Mouse (Mus musculus) embryo, embryonic 10.5 days (tissue): ENCODE measurements at regions not wholly inside any gene's neighbourhood (a gene's known extent, or its start where the extent isn't known, plus 50 kb on each side); places are given as distances from the start of the nearest gene placed in this dataset.

ENCODE experiments used
- DNase-seq: peaks from one replicate; pipeline ENCODE4 v3.0.0-alpha.2; 2015; ENCODE audit warnings: low spot score

GRCm38 (mm10) chr7:134436917-134437316 is 51.5 kb upstream of the D7Ertd443e start:
- no peak for DNase-seq

DNA sequence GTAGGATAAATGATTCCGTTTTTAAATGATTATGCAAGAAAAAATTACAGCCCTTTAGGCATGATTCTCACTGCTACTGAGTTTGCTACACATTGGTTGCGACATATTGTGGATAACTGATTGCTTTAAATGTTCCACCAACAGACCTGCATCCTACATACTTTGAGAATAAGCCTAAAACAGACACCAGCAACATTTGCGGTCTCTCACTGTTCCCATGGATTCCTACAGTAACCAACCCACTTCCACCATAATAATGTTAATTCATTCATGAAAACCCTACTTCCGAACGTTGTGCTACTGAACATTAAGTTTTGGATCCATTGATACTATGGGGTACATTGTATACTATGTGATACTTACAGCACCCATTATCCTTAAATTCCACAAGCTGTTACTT is 53.8 kb upstream of the D7Ertd443e start:
- DNase-seq, result no peak

DNA sequence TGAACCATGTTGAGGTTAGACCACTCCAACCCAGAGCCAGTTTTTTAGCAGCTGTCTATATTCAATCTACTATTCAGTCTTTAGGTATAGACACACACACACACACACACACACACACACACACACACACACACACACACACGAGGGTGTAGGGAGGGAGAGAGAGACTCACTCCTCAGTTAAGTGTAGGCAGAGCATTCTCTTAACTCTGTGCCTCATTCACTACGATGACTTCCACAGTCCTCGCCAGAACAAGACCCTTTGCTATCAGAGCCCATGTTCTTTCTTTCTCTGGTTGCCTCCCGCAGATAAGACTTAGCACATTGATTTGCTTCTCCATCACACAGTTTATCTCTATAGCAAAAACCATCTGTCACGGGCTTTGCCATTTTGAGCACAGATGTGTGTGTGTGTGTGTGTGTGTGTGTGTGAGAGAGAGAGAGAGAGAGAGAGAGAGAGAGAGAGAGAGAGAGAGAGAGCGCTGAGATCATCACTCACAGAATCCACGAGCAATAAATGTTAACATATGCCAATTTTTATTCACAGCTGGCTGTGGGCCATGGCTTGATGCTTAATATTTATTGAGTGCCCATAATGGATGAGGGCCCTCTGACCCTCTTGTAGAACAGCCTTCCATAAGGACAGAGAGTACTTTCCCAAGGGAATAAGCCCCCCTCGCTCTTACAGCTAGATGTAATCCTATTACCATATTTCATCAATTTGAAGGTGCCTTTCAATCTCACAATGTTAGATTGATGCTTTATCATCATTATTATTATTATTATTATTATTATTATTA is 59.7 kb upstream of the D7Ertd443e start:
- peak; percentile 12 for DNase-seq

- no peak for DNase-seq
These were observed 62.3 kb upstream of the D7Ertd443e start for GRCm38 (mm10) chr7:134447648-134448202.

- DNase-seq, result no peak
These were observed 63.4 kb upstream of the D7Ertd443e start for GRCm38 (mm10) chr7:134448831-134449230.

DNA sequence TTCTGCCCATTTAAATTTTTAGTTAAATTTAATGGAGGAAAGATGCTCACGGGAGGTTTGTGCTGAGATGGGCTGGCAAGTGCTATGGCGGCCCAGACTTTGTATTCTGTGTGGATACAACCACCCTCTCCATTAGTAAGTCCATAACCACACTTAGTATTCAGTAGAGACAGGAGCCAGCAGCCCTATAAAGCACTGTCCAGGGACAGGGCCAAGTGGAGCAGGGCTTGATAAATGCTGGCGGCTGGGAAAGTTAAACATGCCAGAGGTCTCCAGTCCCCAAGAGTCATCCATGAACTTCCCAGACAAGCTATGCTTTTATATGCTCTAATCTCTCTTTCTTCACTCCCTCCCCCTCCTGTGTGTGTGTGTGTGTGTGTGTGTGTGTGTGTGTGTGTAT is 77.2 kb upstream of the D7Ertd443e start:
- DNase-seq, result no peak

- DNase-seq, result no peak
These were observed 77.9 kb upstream of the D7Ertd443e start for GRCm38 (mm10) chr7:134463380-134463779.

DNA sequence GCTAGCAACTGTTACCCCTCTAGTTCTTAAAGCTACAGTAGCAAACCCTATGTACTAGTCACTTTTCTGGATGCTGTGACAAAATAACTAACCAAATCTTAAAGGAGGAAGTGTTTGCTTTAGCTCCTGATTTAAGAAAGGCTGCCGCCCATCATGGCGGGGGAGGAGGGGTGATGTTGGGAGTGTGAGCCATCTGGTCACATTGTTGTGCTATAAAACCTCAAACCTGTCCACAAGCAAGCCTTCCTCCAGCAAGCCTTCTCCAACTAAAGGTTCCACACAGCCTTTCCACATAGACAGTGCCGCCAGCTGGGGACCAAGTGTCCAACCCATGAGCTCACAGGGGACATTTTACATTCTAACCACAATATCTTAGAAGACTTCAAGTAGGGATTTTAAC is 81.8 kb upstream of the D7Ertd443e start:
- no peak for DNase-seq

DNA sequence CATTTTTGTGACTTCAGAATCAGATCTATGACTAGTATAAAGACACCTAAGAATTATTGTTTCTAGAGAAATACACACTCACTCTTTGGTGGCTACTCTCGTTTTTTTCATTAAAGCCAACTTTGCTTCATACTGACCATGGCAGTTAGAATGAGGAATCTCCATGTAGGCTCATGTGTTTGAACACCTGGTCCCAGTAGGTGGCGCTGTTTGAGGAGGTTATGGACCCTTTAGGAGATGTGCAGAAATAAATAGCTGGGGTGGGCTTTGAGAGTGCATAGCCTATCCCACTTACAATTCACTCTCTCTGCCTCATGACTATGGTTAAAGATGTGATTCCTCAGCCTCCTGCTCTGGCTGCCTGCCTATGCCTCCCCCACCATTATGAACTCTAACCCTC is 85.8 kb upstream of the D7Ertd443e start:
- peak; percentile 78 for DNase-seq

DNA sequence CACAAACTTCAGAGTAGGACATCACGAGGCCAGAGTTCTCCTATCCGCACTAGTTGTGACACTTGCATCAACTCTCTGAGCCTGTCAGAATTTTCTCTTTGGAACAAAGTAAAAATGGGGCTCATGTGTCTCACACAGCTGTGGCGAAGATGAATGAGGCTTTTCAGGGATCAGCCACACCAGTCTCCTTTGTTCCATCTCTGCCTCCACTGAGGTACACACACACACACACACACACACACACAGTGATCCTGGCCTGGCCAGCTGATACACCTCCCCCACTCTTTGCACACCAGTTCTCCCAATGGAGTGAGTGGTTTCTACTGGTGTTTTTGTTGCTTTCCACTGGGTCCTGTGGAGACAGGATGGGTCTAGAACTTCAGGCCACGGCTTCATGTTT is 105.9 kb upstream of the D7Ertd443e start:
- no peak for DNase-seq

DNA sequence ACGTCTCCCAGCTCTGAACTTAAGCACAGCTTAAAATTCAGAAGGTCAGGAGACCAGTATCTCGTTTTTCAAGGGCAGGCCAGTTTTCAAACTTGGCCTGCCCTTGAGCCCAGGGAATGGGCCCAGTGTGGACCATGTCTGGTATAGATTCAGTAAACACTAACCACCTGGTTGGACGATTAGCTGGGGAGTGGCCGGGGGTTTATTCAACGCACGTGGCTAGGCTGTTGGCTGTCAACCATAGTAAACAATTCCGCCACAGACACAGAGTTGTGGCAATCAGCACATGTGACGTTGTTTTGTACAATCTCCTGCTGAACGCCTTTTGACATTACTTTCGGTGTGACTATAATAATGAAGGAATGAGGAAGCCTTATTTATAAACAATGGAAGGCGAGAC is 111.8 kb upstream of the D7Ertd443e start:
- DNase-seq, result no peak

GRCm38 (mm10) chr7:134497870-134498269 is 112.4 kb upstream of the D7Ertd443e start:
- DNase-seq, result no peak

DNA sequence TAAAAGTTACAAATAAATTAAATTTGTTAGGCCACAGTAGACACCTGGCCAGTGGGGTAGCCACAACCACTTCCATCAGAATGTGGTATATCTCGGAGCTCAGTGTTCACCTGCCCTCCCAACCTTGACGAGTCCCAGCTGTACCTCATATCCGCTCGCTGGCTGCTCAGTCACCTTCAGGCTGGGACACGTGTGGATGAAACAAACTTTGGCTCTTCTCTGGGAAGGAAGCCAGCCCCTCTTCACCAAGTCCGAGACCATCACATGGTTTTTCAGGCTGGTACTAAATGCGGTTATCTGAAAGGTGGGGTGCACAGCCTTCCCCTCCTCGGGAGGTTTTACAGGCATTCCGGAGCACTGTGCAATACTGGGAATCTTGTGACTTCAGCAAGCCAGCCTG is 113.3 kb upstream of the D7Ertd443e start:
- DNase-seq, result no peak

DNA sequence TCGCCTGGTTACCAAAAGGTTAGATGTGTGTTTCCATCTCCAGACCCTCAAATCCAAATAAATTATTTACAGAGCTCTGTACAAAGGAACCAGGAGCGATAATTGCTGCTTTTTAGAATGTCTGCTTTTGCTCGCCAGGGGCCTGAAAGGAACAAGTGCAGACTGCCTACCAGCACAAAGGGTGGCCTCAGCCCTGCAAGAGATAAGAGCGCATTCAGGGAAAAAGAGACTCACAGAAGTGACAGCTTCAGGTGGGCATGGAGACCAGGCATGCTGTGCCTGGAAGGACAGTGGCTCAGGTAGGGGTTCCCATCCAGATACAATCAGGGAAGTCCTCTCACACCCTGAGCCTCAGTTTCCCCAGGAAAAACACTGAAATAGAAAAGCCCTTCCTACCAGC is 114.0 kb upstream of the D7Ertd443e start:
- DNase-seq, result no peak

DNA sequence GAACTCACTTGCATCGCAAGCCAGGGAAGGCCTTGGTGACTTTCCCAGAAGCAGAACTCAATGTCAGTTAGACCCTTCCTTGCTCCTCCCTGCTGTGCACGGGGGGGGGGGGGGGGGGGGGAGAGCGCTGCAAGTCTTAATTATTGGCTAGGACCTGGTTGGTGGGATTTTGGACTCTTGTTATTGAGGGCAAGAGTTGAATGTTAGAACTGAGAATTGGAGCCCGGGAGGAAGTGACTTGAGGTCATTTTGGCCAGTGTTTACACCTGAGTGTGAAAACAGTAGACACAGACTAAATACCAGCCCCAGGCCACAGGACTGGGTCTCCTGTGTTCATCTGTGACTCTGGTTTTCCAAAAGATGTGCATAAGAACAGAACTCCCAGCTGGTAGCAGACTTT is 114.7 kb upstream of the D7Ertd443e start:
- no peak for DNase-seq

GRCm38 (mm10) chr7:134501079-134501478 is 115.6 kb upstream of the D7Ertd443e start:
- DNase-seq, result peak; percentile 57

DNA sequence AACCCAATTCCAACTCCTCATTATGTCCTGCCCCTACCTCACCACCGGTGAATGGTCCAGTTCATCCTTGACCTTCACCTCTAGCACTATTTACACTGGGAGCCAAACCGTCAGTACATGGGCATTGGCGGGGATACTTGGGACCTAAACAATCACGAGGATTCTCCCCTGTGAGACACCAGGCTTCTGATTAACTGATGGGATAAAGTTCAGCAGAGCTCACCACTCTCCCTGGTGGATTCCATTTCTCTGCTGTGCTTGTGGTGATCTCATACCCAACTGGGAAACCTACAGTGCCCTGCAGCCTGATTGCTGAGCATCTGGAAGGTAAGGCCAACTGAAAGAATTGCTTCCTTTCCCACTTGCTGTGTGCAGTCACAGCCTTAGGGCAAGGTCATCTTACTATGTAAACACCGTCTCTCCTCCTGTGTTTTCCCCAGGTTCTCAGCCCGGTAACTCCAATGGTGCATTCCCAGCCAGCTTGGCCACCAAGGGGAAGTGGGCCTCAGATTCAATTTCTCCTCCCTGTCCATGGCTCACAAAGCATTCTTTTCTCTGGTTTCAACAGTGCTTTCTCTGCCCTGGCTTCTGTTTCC is 125.0 kb upstream of the D7Ertd443e start:
- no peak for DNase-seq

GRCm38 (mm10) chr7:134519372-134519975 is 134.0 kb upstream of the D7Ertd443e start:
- no peak for DNase-seq

DNA sequence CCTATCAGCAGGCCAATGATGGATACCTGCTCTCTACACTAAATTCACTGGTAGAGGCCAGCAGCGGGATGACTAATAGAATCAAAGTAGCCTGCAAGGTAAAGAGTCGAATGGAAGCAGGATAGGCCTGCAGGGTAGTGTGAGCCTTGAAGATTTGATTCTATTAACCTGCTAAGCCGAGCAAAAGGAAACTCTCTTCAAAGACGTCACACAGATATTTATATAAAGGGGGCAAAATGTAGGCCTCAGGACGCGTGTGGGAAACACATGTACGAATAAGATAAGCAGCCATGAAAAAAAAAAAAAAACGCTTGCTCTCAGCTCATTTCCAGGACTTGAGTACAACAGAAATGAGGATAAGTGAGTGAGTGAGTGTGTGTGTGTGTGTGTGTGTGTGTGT is 138.4 kb upstream of the D7Ertd443e start:
- DNase-seq, result no peak

GRCm38 (mm10) chr7:134525041-134525440 is 139.6 kb upstream of the D7Ertd443e start:
- DNase-seq, result no peak

DNA sequence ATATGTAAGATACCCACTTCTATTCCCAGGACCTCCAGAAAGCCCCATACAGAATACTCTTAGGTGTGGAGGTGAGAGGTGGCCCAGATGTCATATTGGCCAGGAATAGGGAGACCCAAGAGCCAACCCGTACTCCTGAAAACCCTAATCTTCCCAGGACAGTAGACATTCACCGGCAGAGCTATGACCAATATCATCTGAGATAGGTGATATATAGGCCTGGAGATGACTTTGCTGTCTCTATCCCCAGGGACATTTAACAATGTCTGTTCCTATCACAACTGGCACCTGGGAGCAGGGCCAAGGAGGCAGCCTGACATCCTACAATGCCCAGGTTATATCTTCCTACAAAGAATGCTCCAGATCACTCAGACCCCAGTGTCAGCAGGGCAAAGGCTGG is 140.0 kb upstream of the D7Ertd443e start:
- DNase-seq, result no peak

- DNase-seq, result no peak
These were observed 141.9 kb upstream of the D7Ertd443e start for GRCm38 (mm10) chr7:134527351-134527750.

DNA sequence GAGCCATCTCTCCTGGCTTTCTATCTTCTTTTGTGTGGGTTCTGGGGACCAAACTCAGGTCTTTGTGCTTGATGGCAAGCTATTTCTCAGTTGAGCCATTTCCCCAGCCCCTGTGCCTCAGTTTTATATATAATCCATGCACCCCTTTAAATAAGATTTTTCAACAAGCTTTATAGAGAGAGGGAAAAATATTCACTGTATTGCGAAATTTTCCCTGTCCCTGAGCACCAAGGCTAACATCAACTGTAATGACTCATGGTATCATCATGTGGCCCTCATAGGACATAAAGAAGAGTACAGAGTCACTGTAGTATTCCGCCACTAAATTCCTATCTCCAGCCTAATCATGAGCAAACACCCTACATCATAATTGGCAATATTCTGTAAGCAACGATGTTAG is 142.4 kb upstream of the Dock1 start:
- DNase-seq, result no peak
